Mouse (Mus musculus) C2C12 (cell line): ENCODE measurements around the gene Rad51b. TPM values are rescaled to one million over a fixed set of nuclear protein-coding genes. Genes with fewer than 3 reads are reported as not detected.
A peak's percentile ranks its signal among the peaks of the same experiment; 100 is the strongest.

Source experiments
- H3K27me3 ChIP-seq: one replicate; pipeline ENCODE4 v1.6.1; 2011; ENCODE audit not compliant: control insufficient read depth, insufficient read depth, insufficient read length
- H3K36me3 ChIP-seq: one replicate; pipeline ENCODE4 v1.6.1; 2011; ENCODE audit not compliant: control insufficient read depth, insufficient read depth
- H3K4me3 ChIP-seq: one replicate; pipeline ENCODE4 v1.5.1; 2011; ENCODE audit warnings: mild to moderate bottlenecking, control low read depth; ENCODE audit not compliant: poor library complexity, insufficient read depth, severe bottlenecking
- H3K79me2 ChIP-seq: one replicate; pipeline ENCODE4 v1.6.1; 2011; ENCODE audit not compliant: control insufficient read depth, insufficient read depth
- H3K79me3 ChIP-seq: one replicate; pipeline ENCODE4 v1.6.1; 2011; ENCODE audit warnings: low read depth, control low read depth
- H3ac ChIP-seq: one replicate; pipeline ENCODE3; 2011; ENCODE audit warnings: low read depth; ENCODE audit not compliant: control insufficient read depth, insufficient read length
- CEBPB ChIP-seq: IDR thresholded peaks from one replicate; pipeline ENCODE4 v1.6.1; 2011; ENCODE audit warnings: low read depth, mild to moderate bottlenecking, control low read depth, moderate library complexity
- CTCF ChIP-seq: IDR thresholded peaks from one replicate; pipeline ENCODE4 v1.5.1; 2011; ENCODE audit not compliant: control insufficient read depth, insufficient read depth, insufficient read length
- FOSL1 ChIP-seq: IDR thresholded peaks from one replicate; pipeline ENCODE4 v1.8.0; 2011; ENCODE audit warnings: mild to moderate bottlenecking, low read length; ENCODE audit not compliant: poor library complexity, insufficient read depth, severe bottlenecking
- MAX ChIP-seq: IDR thresholded peaks from one replicate; pipeline ENCODE4 v1.6.1; 2011; ENCODE audit warnings: mild to moderate bottlenecking, control low read depth
- MYOD1 ChIP-seq: IDR thresholded peaks from one replicate; pipeline ENCODE4 v1.6.1; 2011; ENCODE audit warnings: low read depth; ENCODE audit not compliant: control insufficient read depth, insufficient read length
- MYOG ChIP-seq: IDR thresholded peaks from one replicate; pipeline ENCODE4 v1.6.1; 2011; ENCODE audit not compliant: control insufficient read depth, insufficient read length; ENCODE audit errors: extremely low read depth
- USF1 ChIP-seq: IDR thresholded peaks from one replicate; pipeline ENCODE4 v1.6.1; 2011; ENCODE audit warnings: low read depth, mild to moderate bottlenecking, control low read depth, moderate library complexity
- polyA plus RNA-seq: library from polyadenylated mRNA; unstranded; fragments of >200 nt; fragmentation: generic; extraction: Trizol; gene quantifications from one replicate; pipeline ENCODE4 v1.2.1, GENCODE M21; 2012; ENCODE audit warnings: missing spikeins

Rad51b gene
- polyA plus RNA-seq, 1 experiment = 1.3 TPM

DNA sequence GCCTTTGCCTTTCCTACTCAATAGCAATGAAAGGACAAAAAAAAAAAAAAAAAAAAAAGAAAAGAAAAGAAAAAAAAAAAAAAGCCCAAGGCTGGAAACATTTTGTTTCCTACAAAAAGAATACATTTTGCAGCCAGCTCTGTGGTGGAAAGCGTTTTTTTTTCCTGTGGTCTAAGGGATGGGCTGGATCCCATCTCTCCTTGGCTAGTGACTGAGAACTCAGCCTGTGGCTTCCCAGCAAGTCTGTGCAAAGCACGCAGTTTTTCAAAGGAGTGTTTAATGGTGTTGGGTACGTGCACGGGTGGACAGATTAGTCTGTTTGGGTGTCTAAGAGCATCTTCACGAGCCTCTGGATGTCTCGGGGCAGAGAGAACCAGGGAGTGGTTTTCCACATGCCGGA, 487.1 kb downstream of the Rad51b start:
- Histone ChIP-seq H3K27me3 (no peaks in the 10 kb centered on the region), H3ac (no peak overlapping the region), H3K36me3 (no peaks in the 10 kb centered on the region), H3K4me3 (no peak overlapping the region), H3K79me2 (no peaks in the 10 kb centered on the region), H3K79me3 (no peaks in the 10 kb centered on the region)
- TF ChIP-seq MYOG (no peak), MYOD1 (no peak), FOSL1 (no peak), CEBPB (no peak), MAX (no peak), CTCF (no peak), USF1 (no peak)

DNA sequence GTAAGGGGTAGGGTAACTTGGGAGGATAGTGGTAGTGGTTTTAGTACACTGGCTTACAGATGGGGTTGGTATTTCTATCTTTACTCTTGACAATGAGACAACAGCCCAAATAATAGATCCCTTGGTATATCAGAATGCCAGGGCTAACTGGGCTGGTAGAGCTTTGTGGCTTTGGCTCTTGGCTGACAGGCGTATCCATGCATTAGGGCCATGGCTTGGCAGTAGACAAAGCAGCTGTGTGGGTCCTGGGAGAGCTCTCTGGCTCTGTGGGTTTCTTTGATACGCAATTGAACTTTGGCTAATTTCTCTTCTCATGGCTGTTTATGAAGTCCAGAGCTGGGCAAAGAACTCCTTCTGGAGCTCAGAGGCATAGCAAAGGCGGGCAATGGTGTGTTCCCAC, 488.6 kb downstream of the Rad51b start:
- Histone ChIP-seq H3K79me3 (no peaks in the 10 kb centered on the region), H3K4me3 (no peak overlapping the region), H3K36me3 (no peaks in the 10 kb centered on the region), H3K27me3 (no peaks in the 10 kb centered on the region), H3ac (no peak overlapping the region), H3K79me2 (no peaks in the 10 kb centered on the region)
- TF ChIP-seq CEBPB = no peak
- TF ChIP-seq MAX = no peak
- no peak for TF ChIP-seq FOSL1
- no peak for TF ChIP-seq MYOG
- no peak for TF ChIP-seq USF1
- TF ChIP-seq CTCF = no peak

- H3K79me3 ChIP-seq = no peaks in the 10 kb centered on the region
- no peak overlapping the region for H3K4me3 ChIP-seq
- H3ac ChIP-seq = no peak overlapping the region
- no peaks in the 10 kb centered on the region for H3K79me2 ChIP-seq
- TF ChIP-seq CTCF (no peak), MYOG (no peak), CEBPB (no peak), FOSL1 (no peak), MYOD1 (no peak), USF1 (no peak), MAX (no peak)
- H3K36me3 ChIP-seq = no peaks in the 10 kb centered on the region
- H3K27me3 ChIP-seq = no peaks in the 10 kb centered on the region
These were observed 490.5 kb downstream of the Rad51b start for GRCm38 (mm10) chr12:79787538-79787937.

DNA sequence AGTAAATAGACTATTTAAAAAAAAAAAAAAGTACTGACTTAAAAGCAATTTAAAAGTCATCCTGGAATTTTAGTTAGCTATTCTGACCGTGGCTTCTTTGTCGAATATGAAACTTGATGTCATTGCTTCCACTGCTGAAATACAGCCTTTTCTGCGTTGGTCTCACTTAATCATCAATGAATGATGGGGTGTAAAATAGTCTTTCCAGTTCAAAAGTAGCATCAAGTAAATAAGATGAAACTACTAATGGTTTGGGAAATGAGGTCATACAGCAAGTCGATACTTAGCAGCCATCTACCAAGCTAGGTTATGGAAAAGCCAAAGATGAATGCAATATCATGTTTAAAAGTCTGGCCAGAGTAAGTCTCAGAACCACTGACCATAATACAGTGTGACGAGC, 491.3 kb downstream of the Rad51b start:
- Histone ChIP-seq H3K27me3 (no peaks in the 10 kb centered on the region), H3K79me3 (no peaks in the 10 kb centered on the region), H3K4me3 (no peak overlapping the region), H3K79me2 (no peaks in the 10 kb centered on the region), H3ac (no peak overlapping the region), H3K36me3 (no peaks in the 10 kb centered on the region)
- no peak for TF ChIP-seq USF1
- TF ChIP-seq MYOD1 = no peak
- no peak for TF ChIP-seq CTCF
- TF ChIP-seq MAX = no peak
- no peak for TF ChIP-seq FOSL1
- TF ChIP-seq MYOG = no peak
- TF ChIP-seq CEBPB = no peak

DNA sequence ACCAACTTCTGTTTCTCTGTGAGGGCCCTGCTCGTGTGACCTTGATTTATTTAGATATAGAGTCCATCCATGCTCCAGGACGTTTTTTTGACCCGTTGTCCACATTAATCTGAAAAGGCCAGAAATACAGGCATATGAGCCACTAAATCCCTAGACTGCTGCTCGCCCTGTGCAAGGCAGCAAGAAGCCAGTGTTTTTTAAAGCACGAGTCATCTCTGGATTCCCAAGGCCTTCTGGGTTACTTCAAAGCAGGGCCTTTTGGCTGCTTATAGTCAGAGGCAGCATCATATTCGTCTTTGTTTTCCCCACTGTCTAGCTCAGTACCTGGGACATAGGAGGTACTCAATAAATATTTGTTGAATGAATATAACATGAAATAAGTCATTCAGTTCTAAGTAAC, 492.4 kb downstream of the Rad51b start:
- Histone ChIP-seq H3K27me3 (no peaks in the 10 kb centered on the region), H3ac (no peak overlapping the region), H3K79me3 (no peaks in the 10 kb centered on the region), H3K79me2 (no peaks in the 10 kb centered on the region), H3K4me3 (no peak overlapping the region), H3K36me3 (no peaks in the 10 kb centered on the region)
- TF ChIP-seq USF1 (no peak), CTCF (no peak), FOSL1 (no peak), MYOG (no peak), CEBPB (no peak), MYOD1 (no peak), MAX (no peak)

- Histone ChIP-seq H3K79me2 (no peaks in the 10 kb centered on the region), H3K27me3 (no peaks in the 10 kb centered on the region), H3K36me3 (no peaks in the 10 kb centered on the region), H3K4me3 (no peak overlapping the region), H3ac (no peak overlapping the region), H3K79me3 (no peaks in the 10 kb centered on the region)
- TF ChIP-seq MYOD1 (no peak), CEBPB (peak; percentile 36), USF1 (no peak)
These were observed 496.3 kb downstream of the Rad51b start for GRCm38 (mm10) chr12:79793382-79793781.
